Mouse (Mus musculus): ENCODE data around the gene Maoa. TPM values are rescaled to one million over a fixed set of nuclear protein-coding genes. Genes with fewer than 3 reads are reported as not detected.

The Maoa gene
- total RNA-seq (2023) = 0.26 TPM

DNA sequence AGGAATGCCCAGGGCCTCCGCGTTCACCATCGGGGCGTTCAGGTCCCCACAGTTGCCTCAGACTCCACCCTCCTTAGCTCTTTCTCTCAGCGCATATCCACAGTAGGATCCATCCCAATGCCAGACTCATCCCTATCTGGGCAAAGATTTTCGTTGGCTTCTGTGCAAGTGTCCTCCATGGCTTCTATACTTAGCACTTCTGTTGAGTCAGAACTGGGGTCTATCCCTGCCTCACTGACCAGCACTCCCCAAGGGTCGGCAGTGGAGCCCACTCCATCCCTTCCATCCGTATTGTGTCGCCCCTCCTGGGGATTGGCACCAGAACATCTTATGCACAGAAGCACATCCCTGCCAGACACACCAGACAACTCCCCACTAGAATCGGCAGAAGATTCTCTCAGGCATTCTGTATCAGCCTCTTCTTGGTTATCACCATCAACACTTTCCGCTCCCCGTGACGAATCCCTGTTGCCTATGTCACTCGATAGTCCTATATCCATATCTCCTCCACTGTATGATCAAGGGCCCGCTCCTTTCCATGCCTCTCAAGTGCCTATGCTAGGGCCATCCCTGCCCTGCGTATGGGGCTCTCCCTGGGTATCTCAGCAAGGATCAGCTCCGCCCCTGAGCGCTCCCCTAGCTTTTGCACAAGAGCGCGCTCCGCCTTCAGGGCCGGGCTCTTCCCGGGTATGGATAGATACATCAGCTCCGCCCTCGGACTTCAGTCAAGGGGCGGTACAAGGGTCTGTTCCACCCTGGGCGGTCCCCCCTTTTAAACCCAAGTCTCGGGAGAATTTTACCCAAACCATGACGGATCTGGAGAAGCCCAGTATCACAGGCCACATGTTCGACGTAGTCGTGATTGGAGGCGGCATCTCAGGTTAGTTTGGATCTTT lies at the start of gene Maoa:
Gene Maoa, plus strand, starts transcription at position 665 of the 896 bp plus-strand sequence.

Other genes with a start within 250 kb of the Maoa start
- not detected for gene Cypt1, start 96.8 kb upstream of the Maoa start, total RNA-seq (2023)
- not detected for gene Maob, start 197.7 kb downstream of the Maoa start, total RNA-seq (2023)

Data from CD4-positive naive resting alpha-beta T cell, adult 76 days (primary cell).